Mouse (Mus musculus) spleen, postnatal 36 days (tissue): ENCODE measurements around the gene Ly86.
A peak's percentile ranks its signal among the peaks of the same experiment; 100 is the strongest.

Experiments
- DNase-seq, 2 experiments: peaks; one replicate each; pipeline ENCODE4 v3.0.0; 2022; ENCODE audit warnings: low spot score in 2 of 2, mixed read lengths in 1 of 2

Gene Ly86

DNA sequence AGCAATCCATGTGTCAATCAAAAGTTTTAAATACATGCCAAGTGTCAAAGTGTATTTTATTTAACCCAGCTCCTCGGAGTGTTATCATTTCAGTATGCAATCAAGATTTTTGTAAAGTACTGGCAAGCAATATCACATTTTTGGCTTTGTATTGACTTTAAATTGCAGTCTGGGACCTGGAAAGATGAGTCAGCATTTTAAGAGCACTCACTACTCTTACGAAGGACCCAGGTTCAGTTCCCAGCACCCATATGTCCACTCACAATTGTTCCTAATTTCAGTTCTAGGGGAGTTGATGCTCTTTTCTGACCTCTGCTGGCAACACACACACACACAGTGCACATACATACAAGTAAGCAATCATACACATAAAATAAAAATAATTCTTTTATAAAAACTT is 86.7 kb downstream of the Ly86 start:
- DNase-seq, result no peak

DNA sequence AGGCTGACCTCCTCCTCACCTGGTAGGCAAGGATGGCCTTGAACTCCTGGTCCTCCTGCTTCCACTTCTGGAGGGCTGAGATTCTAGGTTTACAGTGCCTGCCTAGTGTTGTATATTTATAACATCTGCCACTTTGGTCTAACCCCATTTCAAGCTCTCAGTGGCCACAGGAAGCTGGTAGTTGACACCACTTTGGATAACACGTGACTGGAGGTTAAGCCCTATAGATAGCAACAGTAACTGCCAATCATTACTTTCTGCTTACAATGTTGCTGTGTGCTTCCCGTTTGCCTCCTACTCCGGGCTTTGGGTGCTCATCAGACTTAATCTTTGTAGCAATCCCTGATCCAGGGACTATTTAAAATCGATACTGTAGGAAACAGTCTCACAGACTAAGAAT is 87.6 kb downstream of the Ly86 start:
- peak in 1 of 2 experiments; percentile 37 for DNase-seq

DNA sequence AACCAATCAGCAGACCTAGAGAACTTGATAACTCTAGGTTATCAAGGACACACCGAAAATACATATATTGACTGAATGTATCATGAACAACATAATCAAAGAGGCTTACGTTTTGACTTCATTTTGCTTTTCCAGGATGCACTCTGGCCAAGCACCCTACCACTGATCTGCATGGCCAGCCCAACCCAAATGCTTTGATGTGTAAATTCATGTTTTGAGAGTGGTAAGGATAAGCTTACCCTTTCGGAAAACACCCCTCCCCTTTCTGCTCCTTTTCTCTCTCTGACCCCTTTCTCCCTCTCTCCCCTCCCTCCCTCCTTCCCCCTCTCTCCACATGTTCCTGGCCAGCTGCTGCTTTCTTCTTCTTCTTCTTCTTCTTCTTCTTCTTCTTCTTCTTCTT is 88.1 kb downstream of the Ly86 start:
- DNase-seq, result no peak

GRCm38 (mm10) chr13:37433730-37434129 is 88.7 kb downstream of the Ly86 start:
- no peak for DNase-seq

DNA sequence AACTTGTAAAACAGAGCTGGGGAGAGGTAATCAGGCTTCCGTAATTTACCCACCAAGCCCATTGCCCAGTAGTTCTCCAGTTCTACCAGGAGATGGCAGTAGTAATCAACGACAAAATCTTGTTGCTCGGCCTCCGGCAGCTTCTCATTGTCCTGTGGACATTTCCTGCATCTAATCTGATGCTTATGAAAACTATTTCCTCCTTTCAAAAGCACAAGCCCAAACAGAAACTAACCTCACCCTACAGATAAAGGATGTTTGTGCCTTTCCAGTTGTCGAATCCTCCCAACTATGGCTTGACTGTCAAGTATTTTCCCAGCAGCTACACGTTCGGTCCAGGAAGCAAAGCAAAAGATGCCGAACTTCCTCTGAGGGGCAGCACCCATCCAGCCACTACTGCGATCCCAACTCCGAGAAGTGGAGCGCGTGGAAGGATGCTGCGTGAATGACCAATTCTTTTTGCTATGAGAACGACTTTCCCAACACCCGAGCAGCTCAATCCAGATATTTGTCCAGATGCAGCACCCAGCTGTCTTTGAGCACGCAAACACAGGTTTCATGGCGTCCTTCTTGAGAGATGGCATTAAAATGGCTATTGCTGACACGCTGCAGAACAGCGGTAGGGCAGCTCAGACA is 89.2 kb downstream of the Ly86 start:
- DNase-seq, result peak; percentile 79 to 85

- no peak for DNase-seq
Measured at GRCm38 (mm10) chr13:37434841-37435240, 89.8 kb downstream of the Ly86 start.

- no peak for DNase-seq
Measured at GRCm38 (mm10) chr13:37436267-37437013, 91.4 kb downstream of the Ly86 start.

- DNase-seq, result no peak
Measured at GRCm38 (mm10) chr13:37438788-37439187, 93.8 kb downstream of the Ly86 start.

GRCm38 (mm10) chr13:37439477-37439876 is 94.5 kb downstream of the Ly86 start:
- no peak for DNase-seq

DNA sequence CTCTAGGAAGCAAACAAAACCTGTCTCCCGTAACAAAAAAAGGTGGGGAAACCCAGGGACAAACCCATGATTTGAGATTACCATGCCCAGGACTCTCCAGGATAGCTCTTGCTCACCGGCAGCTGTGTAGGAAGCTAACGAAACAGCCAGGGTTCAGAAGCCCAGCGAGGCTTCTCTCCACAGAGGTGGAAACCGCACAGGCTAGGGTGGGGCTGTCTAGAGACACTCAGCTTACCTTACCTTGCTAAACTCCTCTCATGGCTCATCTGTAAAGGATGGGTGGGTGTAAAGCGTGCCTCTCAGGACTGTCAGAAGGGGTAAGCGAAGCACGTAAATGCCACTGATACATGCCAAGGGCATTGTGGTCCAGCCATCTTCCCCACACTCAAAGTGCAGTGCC is 94.9 kb downstream of the Ly86 start:
- DNase-seq, result peak; percentile 63 to 66

- peak; percentile 52 to 59 for DNase-seq
Measured at GRCm38 (mm10) chr13:37440593-37441307, 95.7 kb downstream of the Ly86 start.

DNA sequence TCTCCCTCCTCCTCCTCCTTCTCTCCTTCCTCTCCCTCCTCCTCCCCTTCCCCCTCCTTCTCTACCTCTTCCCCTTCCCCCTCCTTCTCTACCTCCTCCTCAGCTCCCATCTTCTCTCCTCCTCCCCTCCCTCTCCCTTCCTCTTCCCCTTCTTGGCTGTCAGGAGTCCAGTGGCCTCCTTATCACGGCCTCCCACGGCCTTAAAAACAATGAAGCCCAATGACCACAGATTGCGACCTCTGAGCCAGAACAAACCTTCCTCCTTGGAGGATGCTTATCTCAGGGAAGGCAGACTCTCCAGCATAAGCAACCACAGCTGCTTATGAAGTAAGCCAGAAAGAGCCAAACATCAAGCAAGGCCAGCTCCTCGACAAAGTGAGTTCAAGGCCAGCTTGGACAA is 97.0 kb downstream of the Ly86 start:
- no peak for DNase-seq

GRCm38 (mm10) chr13:37442531-37442930 is 97.5 kb downstream of the Ly86 start:
- DNase-seq, result no peak

- no peak for DNase-seq
Measured at GRCm38 (mm10) chr13:37446699-37447258, 101.8 kb downstream of the Ly86 start.

DNA sequence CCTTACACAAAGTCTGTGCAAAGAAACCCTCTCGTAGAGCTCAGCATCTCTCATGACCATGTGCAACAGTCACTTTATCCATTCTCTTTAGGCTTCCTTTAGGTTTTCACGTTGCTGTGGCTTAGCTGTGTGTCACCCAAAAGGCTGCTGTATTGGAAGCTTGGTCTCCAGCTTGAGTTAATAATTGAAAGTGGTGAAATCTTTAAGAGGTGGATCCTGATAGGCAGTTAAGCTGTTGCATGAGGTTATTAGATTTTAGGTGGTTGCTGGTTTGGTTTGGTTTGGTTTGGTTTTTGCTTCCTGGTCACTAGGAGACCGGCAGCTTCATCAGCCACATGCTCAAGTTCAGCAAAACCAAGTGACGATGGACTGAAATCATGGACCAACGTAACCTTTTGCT is 106.0 kb downstream of the Ly86 start:
- no peak for DNase-seq

DNA sequence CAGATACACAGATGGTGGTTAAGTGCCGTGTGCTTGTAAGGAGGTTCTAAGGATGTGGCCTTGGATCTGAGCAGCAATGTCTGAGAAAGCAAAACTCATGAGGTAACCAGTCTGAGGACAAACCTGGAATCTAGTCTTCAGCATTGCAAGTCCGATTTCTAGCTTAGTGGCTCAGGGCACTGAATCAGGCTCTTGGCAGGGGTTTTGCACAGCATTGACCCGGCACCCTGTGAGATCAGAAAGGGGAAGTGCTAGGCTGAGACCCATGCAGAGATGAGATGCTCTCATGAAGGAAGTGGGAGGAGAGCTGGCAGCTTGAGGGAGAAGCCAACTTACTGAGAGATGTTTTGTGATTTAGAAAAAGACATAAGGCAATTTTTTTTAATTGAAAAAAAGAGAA is 106.5 kb downstream of the Ly86 start:
- peak; percentile 85 to 87 for DNase-seq

- DNase-seq, result peak; percentile 86 to 87
Measured at GRCm38 (mm10) chr13:37452022-37452941, 107.3 kb downstream of the Ly86 start.

- DNase-seq, result peak; percentile 83 to 87
Measured at GRCm38 (mm10) chr13:37453203-37453602, 108.2 kb downstream of the Ly86 start.

GRCm38 (mm10) chr13:37454356-37454755 is 109.3 kb downstream of the Ly86 start:
- no peak for DNase-seq

- no peak for DNase-seq
Measured at GRCm38 (mm10) chr13:37455561-37455960, 110.6 kb downstream of the Ly86 start.
